Mouse (Mus musculus): ENCODE measurements around the gene Mtx1.

Mtx1 gene

DNA sequence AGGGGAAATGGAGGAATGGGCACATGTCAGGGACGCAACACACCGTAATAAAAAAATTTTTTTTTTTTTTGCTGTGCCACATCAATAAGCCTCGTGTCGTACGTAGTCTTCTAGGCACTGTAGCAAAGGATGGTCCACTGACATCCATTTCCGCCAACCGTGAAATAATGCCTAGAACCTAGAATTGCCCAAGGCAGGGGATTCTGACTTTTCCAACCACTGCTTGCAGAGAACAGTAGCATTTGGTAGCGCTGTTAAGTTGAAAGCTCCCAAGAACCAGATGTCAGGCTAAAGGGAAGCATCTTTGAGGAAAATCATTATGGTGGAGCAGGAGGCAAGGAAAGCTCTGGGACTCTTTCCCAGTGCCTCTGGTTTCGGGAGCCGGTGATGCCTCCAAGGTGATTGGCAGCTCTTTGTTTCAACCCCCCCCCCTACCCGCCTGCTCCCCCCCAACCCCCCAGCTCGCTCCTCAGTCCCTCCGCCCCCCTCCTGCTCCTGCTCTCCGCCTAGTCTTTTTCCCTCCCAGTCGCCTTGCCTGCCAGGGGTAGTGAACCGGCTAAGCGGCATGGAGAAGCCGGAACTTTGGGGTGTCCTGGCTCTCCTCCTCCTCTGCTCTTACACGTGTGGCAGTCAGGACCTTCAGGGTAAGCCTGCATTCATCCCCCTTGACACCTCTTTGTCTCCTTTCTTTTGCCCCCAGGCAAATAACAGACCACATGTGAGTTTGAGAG is 12.0 kb downstream of the Mtx1 start, which contains the start of gene Thbs3:
Thbs3 (plus strand) TSS at position 500 of the 731 bp plus-strand sequence.
- DNase-seq (ENCODE audit: low read depth, low spot score), result no peak

GRCm38 (mm10) chr3:89213803-89214530 is 12.9 kb downstream of the Mtx1 start:
- DNase-seq (ENCODE audit: low read depth, low spot score), result peak; percentile 96

DNA sequence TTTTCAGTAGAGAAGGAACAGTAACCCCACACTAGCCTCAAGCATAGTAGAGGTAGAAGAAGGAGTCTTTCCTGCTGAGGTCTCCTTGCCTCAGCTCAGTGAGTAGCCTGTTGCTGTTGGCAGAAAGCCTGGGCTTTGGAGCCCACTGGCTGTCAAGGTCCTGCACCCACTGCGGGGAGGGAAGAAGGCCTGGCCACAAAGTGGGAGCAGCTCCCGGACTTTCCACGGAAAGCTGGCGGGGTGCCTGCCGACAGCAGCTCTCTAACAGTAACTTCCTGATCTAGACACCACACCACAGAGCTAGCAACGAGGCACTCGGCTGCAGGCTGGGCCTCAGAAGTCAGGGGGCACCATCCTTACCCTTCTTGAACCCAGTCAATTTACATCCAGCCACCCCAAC is 16.2 kb downstream of the Mtx1 start:
- DNase-seq (ENCODE audit: low read depth, low spot score), result no peak

GRCm38 (mm10) chr3:89210162-89210561 is 16.7 kb downstream of the Mtx1 start:
- no peak for DNase-seq (ENCODE audit: low read depth, low spot score)

GRCm38 (mm10) chr3:89209731-89210130 is 17.2 kb downstream of the Mtx1 start:
- DNase-seq (ENCODE audit: low read depth, low spot score), result no peak

- DNase-seq (ENCODE audit: low read depth, low spot score), result no peak
Measured at GRCm38 (mm10) chr3:89208736-89209135, 18.2 kb downstream of the Mtx1 start.

- DNase-seq (ENCODE audit: low read depth, low spot score), result no peak
Measured at GRCm38 (mm10) chr3:89208075-89208657, 18.7 kb downstream of the Mtx1 start.

GRCm38 (mm10) chr3:89206695-89207094 is 20.2 kb downstream of the Mtx1 start:
- DNase-seq (ENCODE audit: low read depth, low spot score), result no peak

DNA sequence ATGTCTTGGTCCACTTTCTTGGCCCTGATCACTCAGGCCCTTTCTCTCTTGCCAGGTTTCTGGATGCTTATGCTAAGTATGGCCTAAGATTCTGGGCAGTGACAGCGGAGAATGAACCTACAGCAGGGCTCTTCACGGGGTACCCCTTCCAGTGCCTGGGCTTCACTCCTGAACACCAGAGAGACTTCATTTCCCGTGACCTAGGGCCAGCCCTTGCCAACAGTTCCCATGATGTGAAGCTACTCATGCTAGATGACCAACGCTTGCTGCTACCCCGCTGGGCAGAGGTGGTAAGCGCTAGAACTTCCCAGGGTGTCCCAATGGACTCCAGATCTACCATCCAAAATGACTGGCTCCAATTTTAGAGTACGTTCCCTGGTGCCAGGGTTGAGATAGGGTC is 20.8 kb downstream of the Mtx1 start:
- DNase-seq (ENCODE audit: low read depth, low spot score), result no peak

DNA sequence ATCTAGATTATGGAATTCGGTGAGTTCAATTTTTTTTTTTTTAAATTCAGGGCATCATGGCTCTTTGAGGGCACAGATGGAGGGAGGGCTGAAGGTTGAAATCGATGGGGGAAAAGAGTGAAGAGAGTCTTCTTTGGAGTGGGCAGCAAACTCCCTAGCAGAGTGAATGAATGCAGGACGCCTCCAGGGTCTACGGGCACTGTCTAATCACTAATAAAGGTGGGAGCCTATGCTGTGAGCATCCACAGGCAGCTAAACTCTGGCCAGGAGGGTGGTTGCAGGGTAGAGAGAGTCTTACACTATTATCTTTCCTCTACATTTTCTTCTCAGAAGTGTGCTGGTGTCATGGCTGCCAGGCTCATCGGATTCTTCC is 23.8 kb downstream of the Mtx1 start:
- DNase-seq (ENCODE audit: low read depth, low spot score), result no peak

DNA sequence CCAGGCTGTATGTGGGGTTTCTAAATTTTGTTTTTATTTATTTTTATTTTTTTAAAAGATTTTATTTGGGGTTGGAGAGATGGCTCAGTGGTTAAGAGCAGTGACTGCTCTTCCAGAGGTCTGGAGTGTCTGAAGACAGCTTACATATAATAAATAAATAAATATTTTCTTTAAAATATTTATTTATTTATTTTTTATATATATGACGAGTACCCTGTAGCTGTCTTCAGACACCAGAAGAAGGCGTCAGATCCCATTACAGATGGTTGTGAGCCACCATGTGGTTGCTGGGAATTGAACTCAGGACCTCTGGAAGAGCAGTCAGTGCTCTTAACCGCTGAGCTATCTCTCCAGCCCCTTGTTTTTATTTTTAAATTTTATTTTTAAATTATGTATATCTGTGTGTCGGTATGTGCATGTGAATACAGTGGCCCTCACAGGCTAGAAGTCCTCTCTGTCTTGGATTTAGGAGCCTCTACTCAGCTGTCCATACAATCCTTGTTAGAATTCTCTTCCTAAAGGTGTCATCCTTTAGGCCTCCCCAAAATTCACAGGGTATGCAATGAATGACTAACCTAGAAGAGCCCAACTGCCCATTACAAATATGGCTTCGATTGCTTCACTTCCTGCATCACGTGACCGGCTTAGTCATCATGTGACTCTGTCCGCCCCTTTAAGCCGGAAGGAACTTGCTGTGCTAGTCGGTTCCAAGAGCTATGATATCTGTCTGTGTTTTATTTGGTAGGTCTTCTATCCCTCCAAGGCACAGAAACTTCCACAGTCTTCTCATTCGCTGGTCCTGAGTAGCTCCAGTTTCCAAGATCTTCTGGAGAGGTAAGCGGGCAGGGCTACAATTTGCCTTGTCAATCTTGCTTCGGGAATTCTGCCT is 24.4 kb downstream of the Mtx1 start, which contains the start of gene Gba:
Gba (plus strand) TSS at position 676 of the 889 bp plus-strand sequence.
- peak; percentile 95 for DNase-seq (ENCODE audit: low read depth, low spot score)

GRCm38 (mm10) chr3:89199839-89200238 is 27.0 kb downstream of the Mtx1 start:
- no peak for DNase-seq (ENCODE audit: low read depth, low spot score)

- peak; percentile 97 for DNase-seq (ENCODE audit: low read depth, low spot score)
Measured at GRCm38 (mm10) chr3:89195979-89196877, 30.7 kb downstream of the Mtx1 start.

DNA sequence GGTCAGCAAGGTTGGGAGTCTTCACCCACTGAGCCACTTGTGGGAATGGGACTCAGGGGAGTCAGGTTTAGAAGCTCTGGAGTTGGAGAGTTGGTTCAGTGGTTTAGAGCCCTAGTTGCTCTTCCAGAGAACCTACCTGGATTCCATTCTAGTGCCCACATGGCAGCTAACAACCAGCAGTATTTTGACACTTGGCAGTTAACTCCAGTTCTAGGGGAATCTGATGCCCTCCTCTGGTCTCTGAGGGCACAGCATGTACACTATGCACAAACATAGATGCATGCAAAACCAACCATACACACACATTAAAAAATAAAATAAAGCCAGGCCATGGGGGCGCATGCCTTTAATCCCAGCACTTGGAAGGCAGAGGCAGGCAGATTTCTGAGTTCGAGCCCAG is 33.0 kb downstream of the Mtx1 start:
- no peak for DNase-seq (ENCODE audit: low read depth, low spot score)

GRCm38 (mm10) chr3:89193351-89193750 is 33.5 kb downstream of the Mtx1 start:
- DNase-seq (ENCODE audit: low read depth, low spot score), result peak; percentile 46

DNA sequence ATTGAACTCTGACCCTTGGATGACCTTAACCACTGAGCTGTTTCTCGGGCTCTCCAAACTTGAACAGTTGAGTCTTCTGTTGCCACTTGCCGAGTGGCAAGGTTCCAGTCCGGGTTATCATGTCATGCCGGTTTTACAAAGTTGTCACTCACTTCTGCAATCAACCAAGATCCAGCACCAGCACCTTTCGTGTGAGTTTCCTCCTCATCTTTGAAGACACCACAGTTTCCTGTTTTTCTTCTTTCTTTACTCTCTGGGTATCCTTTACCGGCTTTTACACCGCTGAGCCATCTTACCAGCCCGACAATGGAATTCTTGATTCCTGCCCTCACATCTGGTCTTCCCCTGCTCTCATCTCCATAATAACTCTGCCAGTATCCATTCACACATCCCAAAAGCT is 36.5 kb downstream of the Mtx1 start:
- DNase-seq (ENCODE audit: low read depth, low spot score), result no peak

DNA sequence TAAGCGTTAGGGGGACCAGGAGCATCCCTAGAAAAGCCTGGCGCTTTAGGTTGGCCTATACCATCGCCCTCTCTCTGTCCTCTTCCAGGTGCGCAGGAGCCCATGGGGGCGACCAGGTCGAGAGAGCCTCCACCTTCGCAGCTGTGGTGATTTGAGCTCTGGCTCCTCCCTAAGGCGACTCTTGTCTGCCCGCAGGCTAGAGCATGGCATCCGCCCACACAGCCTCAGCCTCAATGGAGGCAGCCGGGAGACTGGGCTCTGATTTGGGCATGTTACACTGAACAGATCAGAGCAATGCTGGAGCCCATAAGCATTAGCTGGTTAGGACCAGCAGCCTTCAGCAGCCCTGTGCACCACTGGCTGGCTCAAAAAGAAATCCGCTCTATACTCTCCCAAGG is 38.4 kb downstream of the Mtx1 start:
- DNase-seq (ENCODE audit: low read depth, low spot score), result no peak

DNA sequence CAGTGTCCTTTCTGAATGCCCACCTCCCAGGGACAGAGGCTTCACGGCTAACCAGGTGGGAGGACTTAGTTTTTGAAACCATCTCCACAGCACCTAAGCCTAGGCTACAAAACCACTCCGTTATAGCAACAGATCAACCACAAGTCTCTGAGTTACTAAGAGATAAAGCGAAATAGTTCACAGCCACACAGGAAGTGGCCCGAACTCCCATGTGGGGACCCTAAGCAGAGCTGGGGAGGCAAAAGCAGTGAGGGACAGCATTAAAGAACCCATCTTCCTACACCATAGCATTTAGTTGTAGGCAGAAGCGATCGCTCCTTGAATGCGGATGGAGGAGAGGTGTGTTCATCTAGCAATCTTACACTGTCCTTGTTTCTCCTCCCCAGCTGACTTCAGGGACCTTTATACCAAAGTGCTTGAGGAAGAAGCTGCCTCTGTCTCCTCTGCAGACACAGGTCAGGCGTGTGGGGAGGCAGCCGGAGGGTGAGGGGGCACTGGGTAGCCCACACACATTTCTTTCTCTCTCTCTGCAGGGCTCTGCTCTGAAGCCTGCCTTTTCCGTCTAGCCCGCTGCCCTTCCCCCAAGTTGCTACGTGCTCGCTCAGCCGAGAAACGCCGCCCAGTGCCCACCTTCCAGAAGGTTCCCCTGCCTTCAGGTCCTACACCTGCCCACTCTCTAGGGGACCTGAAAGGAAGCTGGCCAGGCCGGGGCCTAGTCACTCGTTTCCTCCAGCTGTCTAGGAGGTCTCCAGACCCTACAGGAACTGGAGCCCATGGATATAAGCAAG is 39.0 kb downstream of the Mtx1 start:
- DNase-seq (ENCODE audit: low read depth, low spot score), result no peak

DNA sequence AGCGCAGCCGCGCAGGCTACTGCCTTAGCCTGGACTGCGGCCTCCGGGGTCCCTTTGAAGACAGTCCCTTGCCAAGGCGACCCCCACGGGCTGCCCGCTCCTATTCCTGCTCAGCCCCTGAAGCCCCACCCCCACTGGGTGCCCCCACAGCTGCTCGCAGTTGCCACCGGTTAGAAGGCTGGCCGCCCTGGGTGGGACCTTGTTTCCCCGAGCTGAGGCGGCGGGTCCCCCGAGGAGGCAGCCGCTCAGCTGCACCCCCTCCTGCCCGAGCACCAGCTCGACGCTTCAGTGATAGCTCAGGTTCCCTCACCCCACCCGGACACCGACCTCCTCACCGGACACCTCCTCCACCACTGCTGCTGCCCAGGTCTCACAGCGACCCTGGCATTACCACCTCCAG is 39.7 kb downstream of the Mtx1 start:
- no peak for DNase-seq (ENCODE audit: low read depth, low spot score)

GRCm38 (mm10) chr3:89183959-89184315 is 43.0 kb downstream of the Mtx1 start:
- no peak for DNase-seq (ENCODE audit: low read depth, low spot score)

Data from R1 (cell line).